Mouse (Mus musculus) cerebellum, postnatal 10 days (tissue): Measurements from ENCODE around the gene Oas1e.
A peak's percentile ranks its signal among the peaks of the same experiment; 100 is the strongest.
"Not testable (repeated sequence)": the region's sequence is repeated elsewhere in the genome, so short reads cannot be mapped to it uniquely, and the experiment has no call there.

Experiments used
- DNase-seq, 2 experiments: peaks; one replicate each; pipeline ENCODE4 v3.0.0; 2021; ENCODE audit warnings: mixed read lengths in 2 of 2

The Oas1e gene

GRCm38 (mm10) chr5:120795480-120796034 is at the start of gene Oas1e:
TSS of gene Oas1e (minus strand) at chr5:120795530.
- not testable (repeated sequence) for DNase-seq

GRCm38 (mm10) chr5:120844713-120845112 is 49.4 kb upstream of the Oas1e start:
- peak; percentile 62 to 77 for DNase-seq

GRCm38 (mm10) chr5:120836731-120837585 is 41.6 kb upstream of the Oas1e start:
- DNase-seq: peak; percentile 81 to 87

GRCm38 (mm10) chr5:120833335-120834280 is 38.3 kb upstream of the Oas1e start:
- no peak for DNase-seq

- DNase-seq: no peak
These were observed 35.7 kb upstream of the Oas1e start for GRCm38 (mm10) chr5:120831031-120831430.

- DNase-seq: no peak
These were observed 23.7 kb upstream of the Oas1e start for GRCm38 (mm10) chr5:120818999-120819398.

- peak; percentile 46 to 66 for DNase-seq
These were observed 20.6 kb upstream of the Oas1e start for GRCm38 (mm10) chr5:120815949-120816348.

- no peak for DNase-seq
These were observed 17.7 kb upstream of the Oas1e start for GRCm38 (mm10) chr5:120813023-120813422.

GRCm38 (mm10) chr5:120811951-120812819 is 16.9 kb upstream of the Oas1e start, which contains the start of gene Oas1c:
TSS of gene Oas1c (minus strand) at chr5:120812514.
- peak; percentile 82 to 83 for DNase-seq

- DNase-seq: no peak
These were observed 13.8 kb upstream of the Oas1e start for GRCm38 (mm10) chr5:120809171-120809570.

GRCm38 (mm10) chr5:120806458-120806857 is 11.1 kb upstream of the Oas1e start:
- DNase-seq: peak; percentile 76 to 81

- no peak for DNase-seq
These were observed 8.3 kb upstream of the Oas1e start for GRCm38 (mm10) chr5:120803596-120803995.

GRCm38 (mm10) chr5:120798943-120799342 is 3.6 kb upstream of the Oas1e start:
- DNase-seq: not testable (repeated sequence)

GRCm38 (mm10) chr5:120798147-120798546 is 2.8 kb upstream of the Oas1e start:
- not testable (repeated sequence) for DNase-seq

- DNase-seq: peak; percentile 79 to 87
These were observed 2.3 kb downstream of the Oas1e start for GRCm38 (mm10) chr5:120793043-120793442.

- DNase-seq: no peak
These were observed 8.3 kb downstream of the Oas1e start for GRCm38 (mm10) chr5:120787042-120787441.

- DNase-seq: no peak
These were observed 12.9 kb downstream of the Oas1e start for GRCm38 (mm10) chr5:120782446-120782845.

- DNase-seq: no peak
These were observed 13.7 kb downstream of the Oas1e start for GRCm38 (mm10) chr5:120781646-120782045.

- no peak for DNase-seq
These were observed 15.4 kb downstream of the Oas1e start for GRCm38 (mm10) chr5:120779922-120780321.

- no peak for DNase-seq
These were observed 16.4 kb downstream of the Oas1e start for GRCm38 (mm10) chr5:120778941-120779340.

GRCm38 (mm10) chr5:120777478-120777877 is 17.9 kb downstream of the Oas1e start, which contains the start of gene Oas3:
TSS of gene Oas3 (minus strand) at chr5:120777661.
- no peak for DNase-seq

GRCm38 (mm10) chr5:120776801-120777200 is 18.5 kb downstream of the Oas1e start:
- DNase-seq: no peak
